Mouse (Mus musculus): ENCODE results near the gene Zfp982. TPM values are rescaled to one million over a fixed set of nuclear protein-coding genes. Genes with fewer than 3 reads are reported as not detected.
"Not testable (repeated sequence)": the region's sequence is repeated elsewhere in the genome, so short reads cannot be mapped to it uniquely, and the experiment has no call there.

Zfp982 gene
- total RNA-seq (2021) = 1 to 10 TPM; 6.0 to 6.7 TPM

DNA sequence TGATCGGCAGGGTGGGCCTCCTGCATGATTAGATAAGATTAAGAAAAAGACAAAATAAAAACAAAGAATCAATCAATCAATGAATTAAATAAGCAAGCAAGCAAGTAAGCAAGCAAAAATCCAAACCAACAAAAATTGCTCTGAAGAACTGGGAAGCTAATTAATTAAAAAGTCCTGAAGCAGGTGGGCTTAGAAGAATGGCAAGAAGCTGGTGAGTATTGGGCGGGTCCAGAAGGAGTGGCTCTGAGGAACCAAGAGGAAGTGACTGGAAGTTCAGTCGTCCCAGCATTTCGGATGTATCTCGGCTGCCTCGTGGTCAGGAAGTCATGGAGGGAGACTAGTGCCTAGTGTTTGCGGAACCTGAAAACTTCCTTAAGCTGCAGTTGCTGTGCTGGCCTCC lies at the start of gene Zfp982:
TSS of gene Zfp982 (plus strand) at position 301 of the 400 bp plus-strand sequence.
- DNase-seq = not testable (repeated sequence)

DNA sequence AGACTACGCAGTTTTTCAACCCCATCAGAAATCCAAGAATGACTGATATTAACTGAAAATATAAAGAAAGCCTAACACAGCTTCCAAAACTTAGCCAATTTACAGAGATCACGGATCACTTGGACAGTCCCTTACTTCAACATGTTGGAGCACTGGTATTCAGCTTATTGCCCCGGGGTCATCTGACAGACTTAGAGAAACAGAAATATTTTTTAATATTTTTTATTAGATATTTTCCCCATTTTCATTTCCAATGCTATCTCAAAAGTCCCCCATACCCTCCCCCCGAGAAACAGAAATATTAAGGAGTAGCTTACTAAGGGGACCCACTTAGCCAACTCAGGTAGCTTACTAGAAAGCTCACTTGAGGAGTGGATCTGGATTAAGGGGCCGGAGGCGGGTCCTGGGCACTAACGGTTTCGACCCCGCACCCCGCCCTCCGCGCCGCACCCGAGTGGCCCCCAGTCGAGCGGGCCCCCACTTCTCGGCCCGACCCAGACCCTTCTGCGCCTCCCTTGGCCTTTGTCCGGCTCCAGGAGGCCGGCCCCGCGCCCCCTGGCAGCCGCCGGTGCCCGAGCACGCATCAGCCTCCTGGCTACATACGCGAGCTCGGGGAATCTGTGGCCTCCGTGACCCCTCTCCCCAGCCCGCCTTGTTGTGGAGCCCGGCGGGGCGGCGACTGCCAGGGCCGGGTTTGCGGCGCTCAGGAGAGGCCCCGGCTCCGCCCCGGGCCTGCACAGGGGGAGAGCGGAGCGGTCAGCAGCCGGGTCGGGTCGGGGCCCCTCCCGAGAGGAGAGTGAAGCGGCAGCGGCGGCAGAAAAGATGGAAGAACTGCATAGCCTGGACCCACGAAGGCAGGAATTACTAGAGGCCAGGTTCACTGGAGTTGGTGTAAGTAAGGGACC lies 49.3 kb upstream of the Zfp982 start:
- peak; percentile 71 for DNase-seq

DNA sequence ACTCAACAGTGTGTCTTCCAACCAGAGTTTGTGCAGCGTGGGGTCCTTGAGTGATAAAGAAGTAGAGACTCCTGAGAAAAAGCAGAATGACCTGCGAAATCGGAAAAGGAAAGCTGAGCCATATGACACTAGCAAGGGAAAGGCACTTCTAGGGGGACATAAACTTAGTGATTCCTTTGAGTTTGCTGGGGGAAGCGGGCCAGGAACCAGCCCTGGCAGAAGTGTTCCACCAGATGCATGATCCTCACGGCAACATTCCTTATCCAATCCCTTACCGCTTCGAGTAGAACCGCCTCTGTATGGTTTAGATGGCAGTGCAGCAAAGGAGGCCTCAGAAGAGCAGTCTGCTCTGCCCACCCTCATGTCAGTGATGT lies 48.7 kb upstream of the Zfp982 start:
- not testable (repeated sequence) for DNase-seq

DNA sequence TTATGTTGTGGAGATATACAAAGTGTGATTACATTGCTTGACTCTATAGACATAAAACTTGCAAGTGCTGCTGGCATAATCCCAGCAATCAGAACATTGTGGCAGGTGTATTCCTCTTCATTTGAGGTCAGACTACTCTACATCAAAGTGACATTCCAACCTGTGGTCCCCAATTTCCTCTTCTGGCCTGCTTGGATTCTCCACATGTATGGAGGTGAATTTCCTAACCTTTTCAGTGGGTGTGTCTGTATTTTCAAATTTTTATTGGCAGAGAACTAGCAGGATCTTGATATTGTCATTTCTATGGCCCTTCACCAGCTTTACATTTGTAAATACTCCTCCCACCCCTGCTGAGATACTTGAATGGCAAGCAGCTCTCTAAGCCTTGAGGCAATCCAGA lies 46.8 kb upstream of the Zfp982 start:
- DNase-seq = not testable (repeated sequence)

DNA sequence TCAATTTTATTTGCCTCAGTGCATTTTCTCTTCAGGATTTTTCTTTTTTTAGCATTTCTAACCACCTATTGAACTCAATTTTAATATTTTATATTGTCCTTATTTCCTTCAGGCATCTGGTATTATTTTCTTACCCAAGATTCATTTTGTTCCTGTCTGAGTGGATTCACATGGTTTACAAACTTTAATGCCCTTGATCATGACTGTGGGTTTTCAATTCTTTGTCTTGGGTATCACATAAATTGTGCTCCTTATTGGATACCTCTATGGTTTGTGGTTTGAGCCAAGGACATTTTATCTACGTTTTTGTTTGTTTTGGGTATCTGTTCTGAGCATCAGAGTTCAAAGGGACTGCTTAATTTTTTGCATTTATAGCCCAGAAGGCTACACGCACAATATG lies 43.9 kb upstream of the Zfp982 start:
- no peak for DNase-seq

DNA sequence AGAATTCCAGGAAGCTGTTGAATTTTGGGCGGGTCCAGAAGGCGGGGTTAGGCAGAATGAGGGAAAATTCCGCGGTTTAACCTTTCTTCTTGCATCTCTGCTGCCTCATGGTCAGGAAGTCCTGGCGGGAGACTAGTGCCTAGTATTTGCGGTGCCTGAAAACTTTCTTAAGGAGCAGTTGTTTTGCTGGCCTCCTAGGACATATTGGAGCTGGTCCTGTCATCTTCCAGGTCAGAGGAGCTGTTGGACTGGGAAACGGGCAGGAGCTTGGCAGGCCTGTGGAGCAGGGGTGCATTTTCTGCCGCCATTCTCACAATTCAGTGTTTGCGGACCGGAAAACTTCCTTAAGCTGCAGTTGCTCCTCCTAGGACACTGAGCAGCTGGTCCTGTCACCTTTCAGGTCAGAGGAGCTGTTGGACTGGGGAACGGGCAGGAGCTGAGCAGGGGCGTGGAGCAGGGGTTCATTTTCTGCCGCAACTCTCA lies 43.1 kb upstream of the Zfp982 start:
- DNase-seq = no peak

DNA sequence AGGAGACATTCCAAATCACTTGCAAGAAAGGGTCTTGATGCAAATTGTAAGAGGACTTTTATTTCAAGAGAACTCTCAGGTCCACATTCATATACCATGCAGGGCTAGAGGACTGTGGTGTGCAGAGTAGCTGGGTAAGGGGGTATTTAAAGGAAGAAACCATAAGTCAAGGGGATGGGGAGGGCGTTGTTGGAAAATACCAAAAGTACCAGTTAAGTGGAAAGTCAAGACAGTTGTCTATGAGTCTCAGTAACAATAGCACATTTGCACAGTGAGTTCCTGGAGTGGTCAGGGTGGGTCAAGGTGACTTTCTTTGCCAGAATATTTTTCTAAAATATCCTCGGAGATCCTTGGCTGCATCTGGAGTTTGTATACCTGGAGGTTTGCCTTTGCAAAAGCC lies 42.2 kb upstream of the Zfp982 start:
- not testable (repeated sequence) for DNase-seq

DNA sequence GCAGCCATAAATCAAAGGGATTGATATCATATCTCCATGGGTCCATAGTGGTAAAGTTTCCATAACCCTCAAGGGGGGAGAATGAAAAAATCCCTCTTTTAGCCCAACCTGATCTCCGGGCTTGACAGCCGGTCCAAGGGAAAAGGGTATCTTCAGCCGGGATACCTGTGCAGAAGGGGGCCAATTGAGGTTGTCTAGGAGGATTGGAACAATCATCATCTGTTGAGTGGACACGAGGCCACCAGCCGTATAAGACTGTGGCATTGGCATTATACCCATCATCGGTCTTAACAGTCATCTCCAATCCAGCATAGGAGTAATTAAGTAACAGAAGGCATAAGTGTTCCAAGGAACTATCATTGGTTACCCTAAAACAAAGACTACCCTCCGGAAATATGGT lies 25.0 kb upstream of the Zfp982 start:
- not testable (repeated sequence) for DNase-seq

DNA sequence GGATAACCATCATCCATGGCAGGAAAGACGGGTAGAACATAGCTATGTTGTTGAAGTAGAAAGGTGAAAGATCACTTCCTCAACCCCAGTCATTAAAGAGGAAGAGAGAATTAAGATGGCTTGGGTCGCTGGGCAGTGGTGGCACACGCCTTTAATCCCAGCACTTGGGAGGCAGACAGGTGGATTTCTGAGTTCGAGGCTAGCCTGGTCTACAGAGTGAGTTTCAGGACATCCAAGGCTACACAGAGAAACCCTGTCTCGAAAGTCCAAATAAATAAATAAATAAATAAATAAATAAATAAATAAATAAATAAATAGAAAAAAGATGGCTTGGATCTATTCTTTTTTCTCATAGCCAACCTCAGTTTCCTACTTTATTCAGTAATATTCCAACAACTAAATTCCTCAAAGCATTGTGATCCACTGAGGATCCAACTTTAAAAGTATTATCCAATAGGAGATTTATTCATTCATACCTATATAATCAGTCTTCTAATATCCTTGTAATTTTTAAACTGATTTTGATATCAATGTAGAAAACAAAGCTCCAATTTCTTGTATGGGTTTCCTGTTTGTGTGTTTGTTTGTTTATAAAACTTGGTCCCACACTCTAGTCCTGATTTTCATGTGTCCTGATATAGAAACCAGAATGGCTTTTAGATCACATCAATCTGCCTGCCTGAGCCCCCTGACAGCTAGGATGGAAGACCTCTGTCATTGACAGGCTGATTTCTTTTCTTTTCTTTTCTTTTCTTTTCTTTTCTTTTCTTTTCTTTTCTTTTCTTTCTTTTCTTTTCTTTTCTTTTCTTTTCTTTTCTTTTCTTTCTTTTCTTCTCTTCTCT lies 6.8 kb downstream of the Zfp982 start:
- DNase-seq = not testable (repeated sequence)

DNA sequence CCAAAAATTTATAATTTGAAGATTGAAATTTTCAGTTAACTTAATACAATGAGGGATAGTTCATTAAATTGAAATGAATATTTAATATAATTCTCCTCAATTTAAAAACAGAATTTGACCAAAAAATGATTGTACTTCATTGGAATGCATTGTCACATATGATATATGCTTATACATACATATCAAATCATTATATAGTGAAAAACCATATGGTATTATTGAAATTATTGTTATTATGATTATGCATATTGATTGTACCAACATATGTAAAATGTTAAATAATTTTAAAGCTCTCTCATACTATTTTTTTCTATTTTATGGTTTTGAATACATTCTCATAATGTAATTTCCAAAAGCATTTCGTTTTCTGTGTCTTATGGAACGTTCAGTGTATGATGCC lies 17.0 kb downstream of the Zfp982 start:
- DNase-seq = no peak

DNA sequence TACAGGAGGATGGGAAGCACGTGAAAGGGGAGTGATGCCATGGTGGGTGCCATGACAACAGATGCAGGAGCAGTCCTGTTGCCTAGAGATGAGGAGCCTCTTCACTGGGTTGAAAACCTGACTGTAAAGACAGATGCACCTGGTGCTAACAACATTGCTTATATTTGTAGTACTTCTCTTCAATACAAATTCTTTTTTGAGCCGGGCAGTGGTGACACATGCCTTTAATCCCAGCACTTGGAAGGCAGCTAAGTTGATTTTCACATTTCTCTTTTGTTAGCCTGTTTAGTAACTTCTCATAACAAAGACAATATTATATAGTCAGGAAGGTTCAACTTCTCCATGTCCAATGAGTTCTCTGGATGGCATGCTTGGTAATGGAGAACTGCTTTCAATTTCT lies 26.8 kb downstream of the Zfp982 start:
- no peak for DNase-seq

DNA sequence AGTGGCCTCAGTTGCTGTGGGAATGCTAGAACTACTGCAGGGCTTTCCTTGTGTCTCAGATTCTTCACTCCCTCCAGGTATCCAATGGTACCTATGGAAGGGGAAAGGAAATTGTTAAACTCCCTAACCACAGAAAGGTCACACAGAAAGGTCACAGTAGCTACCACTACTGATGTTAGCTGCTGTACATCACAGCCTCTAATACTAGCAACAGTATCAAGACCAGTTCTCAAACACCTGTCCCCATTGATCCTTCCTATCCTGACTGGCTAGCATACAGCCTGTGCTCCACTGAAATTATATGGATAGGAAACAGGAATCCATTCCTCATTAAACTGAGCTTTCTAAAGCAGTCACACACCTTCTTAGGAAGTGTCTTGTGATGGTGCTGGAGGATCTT lies 27.9 kb downstream of the Zfp982 start:
- DNase-seq = no peak

DNA sequence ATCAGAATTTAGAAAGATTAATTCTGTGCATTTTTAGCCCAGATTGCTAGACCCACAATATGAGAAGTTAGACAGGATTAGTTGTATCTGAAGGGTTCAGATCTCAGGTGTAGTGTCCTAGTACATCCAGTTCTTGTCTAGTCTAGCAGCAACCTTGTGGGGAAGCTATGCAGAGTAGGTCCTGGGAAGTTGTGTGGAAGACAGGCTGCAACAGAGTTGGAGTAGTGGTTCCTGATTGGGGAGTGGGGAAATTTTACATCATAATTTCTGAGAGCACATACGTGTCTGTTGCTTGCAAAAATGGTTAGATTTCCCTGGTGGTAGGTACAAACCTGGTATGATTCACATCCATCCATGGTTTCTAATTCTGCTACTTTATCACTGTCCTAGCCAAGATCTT lies 32.9 kb downstream of the Zfp982 start:
- DNase-seq = no peak

DNA sequence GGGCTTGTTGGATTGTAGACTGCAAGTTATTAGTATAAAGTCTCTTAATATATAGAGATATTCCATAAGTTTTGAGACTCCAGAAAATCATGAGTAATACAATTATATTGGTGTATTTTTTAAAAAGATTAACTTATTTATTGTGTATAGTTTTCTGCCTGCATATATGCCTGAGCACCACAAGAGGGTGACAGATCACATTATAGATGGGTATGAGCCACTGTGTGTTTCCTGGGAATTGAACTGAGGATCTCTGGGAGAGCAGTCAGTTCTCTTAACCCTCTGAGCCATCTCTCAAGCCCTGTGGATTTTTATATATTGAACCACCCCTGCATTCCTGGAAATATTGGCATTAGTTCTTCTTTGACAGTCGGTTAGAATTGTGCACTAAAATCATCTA lies 38.1 kb downstream of the Zfp982 start:
- no peak for DNase-seq

DNA sequence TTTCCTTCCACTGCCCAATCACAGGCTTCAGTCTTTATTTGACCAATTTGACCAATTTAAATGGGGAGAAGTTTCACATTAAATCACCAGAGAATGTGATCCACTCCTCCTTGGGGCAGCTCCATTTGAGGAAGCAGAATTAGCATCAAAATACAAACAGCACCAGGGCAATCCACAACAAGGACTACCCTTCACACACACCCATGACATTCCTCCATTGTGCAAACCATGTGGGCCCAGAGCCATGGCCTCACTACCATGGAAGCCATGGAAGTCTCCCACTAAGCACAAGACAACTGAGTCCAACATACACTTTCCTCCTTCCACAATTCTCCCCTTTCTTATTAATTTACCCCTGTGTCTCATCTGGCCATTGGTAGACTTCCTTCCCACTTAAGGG lies 43.7 kb downstream of the Zfp982 start:
- not testable (repeated sequence) for DNase-seq

DNA sequence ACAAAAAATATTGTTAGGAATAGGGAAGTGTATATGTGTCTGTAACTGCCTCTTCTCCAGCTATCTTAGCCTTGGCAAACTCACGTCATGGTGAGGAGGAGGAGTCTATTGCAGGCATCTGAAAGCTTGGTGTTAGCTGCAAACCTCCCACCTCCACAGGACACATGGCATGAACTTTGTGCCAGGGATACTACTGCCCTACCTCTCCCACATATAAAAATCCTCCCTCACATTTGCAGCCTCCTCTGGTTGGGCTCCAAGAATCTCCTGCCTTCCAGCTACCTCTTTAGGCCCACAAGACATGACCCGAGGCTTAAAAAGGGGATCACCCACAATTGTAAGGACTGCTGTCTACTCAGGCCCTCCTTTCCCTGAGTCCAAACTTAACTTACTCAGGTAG lies 45.5 kb downstream of the Zfp982 start:
- DNase-seq = no peak

DNA sequence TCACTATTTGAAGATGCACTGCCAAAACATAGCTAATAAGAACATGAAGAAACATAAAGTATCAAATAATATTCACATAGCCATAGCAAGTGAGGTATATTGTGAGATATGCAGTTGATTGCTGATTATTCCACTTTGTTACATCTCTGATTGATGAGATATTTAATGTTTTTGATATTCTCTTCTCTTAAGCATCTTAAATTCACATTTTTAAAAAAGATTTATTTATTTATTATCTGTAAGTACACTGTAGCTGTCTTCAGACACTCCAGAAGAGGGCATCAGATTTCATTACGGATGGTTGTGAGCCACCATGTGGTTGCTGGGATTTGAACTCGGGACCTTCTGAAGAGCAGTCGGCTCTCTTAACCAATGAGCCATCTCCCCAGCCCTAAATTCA lies 47.7 kb downstream of the Zfp982 start, which contains the start of gene Gm16503:
TSS of gene Gm16503 (plus strand) at position 301 of the 400 bp plus-strand sequence.
- DNase-seq = not testable (repeated sequence)

DNA sequence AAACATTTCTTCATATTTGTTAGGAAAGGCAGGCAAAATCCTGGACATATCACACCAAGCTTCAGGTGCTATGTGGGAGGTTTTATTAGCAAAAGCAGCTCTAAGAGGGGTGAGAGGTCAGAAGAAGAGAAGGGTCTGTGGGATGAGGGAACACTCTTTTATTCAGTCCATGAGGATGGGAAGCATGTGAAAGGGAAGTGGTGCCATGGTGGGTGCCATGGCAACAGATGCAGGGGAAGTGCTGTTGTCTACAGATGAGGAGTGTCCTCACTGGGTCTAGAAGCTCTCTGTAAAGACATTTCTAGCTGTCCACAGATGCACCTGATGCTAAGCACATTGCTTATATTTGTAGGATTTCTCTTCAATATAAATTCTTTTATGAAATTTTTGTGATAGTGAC lies 48.9 kb downstream of the Zfp982 start:
- DNase-seq = no peak

DNA sequence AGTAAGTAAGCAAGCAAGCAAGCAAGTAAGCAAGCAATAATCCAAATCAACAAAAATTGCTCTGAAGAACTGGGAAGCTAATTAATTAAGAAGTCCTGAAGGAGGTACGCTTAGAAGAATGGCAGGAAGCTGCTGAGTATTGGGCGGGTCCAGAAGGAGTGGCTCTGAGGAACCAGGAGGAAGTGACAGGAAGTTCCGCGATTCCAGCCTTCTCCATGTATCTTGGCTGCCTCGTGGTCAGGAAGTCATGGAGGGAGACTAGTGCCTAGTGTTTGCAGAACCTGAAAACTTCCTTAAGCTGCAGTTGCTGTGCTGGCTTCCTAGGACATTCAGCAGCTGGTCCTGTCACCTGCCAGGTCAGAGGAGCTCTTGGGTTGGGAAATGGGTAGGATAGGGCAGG lies 60.9 kb downstream of the Zfp982 start, which contains the start of gene Zfp985:
TSS of gene Zfp985 (plus strand) at position 207 of the 400 bp plus-strand sequence.
- not testable (repeated sequence) for DNase-seq

DNA sequence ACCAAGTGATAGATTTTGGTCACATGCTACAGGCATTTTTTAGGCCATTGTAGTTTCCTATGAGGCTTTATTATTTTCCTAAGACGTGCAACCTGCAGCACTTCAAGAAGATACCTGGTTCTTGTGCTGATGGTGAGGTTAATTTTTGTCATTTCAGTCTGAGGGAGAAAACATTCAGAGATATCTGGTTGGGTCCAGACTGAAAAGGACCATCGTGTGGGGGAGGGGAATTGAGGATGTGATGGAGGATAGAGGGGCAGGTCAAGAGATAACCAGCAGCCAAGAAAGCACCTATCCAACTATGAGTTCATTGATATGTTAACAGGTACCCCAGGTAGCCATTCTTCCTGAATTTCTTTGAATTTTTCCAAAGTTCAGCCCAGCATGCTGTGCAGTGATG lies 62.1 kb downstream of the Zfp982 start:
- not testable (repeated sequence) for DNase-seq

DNA sequence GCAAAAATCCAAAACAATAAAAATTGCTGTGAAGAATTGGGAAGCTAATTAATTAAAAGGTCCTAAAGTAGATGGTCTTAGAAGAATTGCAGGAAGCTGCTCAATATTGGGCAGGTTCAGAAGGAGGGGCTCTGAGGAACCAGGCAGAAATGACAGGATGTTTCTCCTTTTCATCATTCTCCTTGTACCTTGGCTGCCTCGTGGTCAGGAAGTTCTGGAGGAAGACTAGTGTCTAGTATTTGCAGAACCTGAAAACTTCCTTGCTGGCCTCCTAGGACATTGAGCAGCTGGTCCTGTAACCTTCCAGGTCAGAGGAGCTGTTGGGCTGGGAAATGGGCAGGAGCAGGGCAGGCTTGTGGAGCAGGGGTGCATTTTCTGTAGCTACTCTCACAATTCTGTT lies 64.7 kb downstream of the Zfp982 start:
- not testable (repeated sequence) for DNase-seq

DNA sequence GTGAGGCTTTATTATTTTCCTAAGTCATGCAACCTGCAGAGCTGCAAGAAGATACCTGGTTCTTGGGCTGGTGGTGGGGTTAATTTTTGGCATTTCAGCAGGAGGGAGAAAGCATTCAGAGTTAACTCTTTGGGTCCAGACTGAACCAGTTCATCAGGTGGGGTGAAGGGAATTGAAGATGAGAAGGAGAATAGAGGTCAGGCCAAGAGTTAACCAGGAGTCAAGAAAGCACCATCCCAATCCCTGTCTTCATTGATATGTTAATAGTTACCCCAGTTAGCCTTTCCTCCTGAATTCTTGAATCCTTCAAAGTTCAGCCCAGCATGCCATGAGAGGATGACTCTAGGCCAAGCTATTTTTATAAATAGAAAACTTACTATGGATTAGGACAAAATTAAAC lies 65.8 kb downstream of the Zfp982 start:
- DNase-seq = not testable (repeated sequence)

DNA sequence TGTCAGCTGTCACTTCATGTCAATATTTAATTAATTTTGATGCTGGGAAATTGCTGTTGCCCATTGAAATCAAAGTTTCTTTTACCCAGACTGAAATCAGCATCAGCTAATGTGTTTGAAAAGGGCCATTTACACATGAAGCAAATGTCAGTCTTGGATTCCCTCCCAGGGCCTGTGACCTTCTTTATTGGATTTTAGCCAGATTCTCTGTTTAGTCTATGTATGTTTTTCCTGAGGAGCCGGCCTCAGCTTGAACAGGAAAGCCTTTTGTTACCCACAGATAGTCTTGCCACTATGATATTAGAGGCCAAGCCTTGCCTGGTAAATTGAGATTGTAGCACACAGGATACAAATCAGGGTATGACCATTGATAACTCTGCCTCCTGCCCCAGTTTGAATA lies 66.9 kb downstream of the Zfp982 start:
- DNase-seq = peak; percentile 34

All from heart, postnatal 4 days (tissue).